Mouse (Mus musculus) limb, embryonic 13.5 days (tissue): ENCODE measurements around the gene Nog. TPM values are rescaled to one million over a fixed set of nuclear protein-coding genes. Genes with fewer than 3 reads are reported as not detected.

Experiments used
- ATAC-seq: fragments of 200-750 bp; cut with Nextera tagmentation; 2 replicates; pipeline ENCODE4 v1.8.0; 2017; ENCODE audit warnings: low read depth, moderate number of reproducible peaks, moderate TSS enrichment; ENCODE audit not compliant: low FRiP score
- H3K27ac ChIP-seq: fragments of 300-500 bp; sonication (generic); 2 replicates; pipeline ENCODE4 v1.5.1; 2015; ENCODE audit warnings: inconsistent platforms, mild to moderate bottlenecking, moderate library complexity
- H3K27me3 ChIP-seq: fragments of 300-500 bp; sonication (generic); 2 replicates; pipeline ENCODE4 v1.6.1; 2015; ENCODE audit warnings: mild to moderate bottlenecking, inconsistent platforms
- H3K36me3 ChIP-seq: fragments of 300-500 bp; sonication (generic); 2 replicates; pipeline ENCODE4 v1.6.1; 2015; ENCODE audit warnings: inconsistent platforms, mild to moderate bottlenecking, moderate library complexity
- H3K4me1 ChIP-seq: fragments of 300-500 bp; sonication (generic); 2 replicates; pipeline ENCODE4 v1.6.1; 2015; ENCODE audit warnings: inconsistent platforms
- H3K4me2 ChIP-seq: fragments of 300-500 bp; sonication (generic); replicated peaks from 2 replicates; pipeline ENCODE4 v1.6.1; 2015; ENCODE audit warnings: inconsistent platforms, mild to moderate bottlenecking, moderate library complexity
- H3K4me3 ChIP-seq: fragments of 300-500 bp; sonication (generic); 2 replicates; pipeline ENCODE4 v1.5.1; 2015; ENCODE audit warnings: moderate library complexity, mild to moderate bottlenecking, inconsistent platforms
- H3K9ac ChIP-seq: fragments of 300-500 bp; sonication (generic); 2 replicates; pipeline ENCODE4 v1.6.1; 2015; ENCODE audit warnings: mild to moderate bottlenecking, inconsistent platforms
- H3K9me3 ChIP-seq: fragments of 300-500 bp; sonication (generic); 2 replicates; pipeline ENCODE4 v1.6.1; 2016; ENCODE audit warnings: inconsistent platforms
- WGBS: fragments of 180-500 bp; shearing (Covaris S2); methylation state at CpG from one replicate; pipeline ENCODE4 v1.1.7; 2015; 5-methylcytosine and 5-hydroxymethylcytosine counted together
- polyA plus RNA-seq: library from polyadenylated mRNA; unstranded; fragments of >200 nt; fragmentation: Nextera tagmentation; extraction: Ambion mirVana; gene quantifications from 2 replicates; pipeline ENCODE4 v1.2.1, GENCODE M21; 2015

The Nog gene
- polyA plus RNA-seq, 1 experiment from 2014 or later = 8.5 TPM

DNA sequence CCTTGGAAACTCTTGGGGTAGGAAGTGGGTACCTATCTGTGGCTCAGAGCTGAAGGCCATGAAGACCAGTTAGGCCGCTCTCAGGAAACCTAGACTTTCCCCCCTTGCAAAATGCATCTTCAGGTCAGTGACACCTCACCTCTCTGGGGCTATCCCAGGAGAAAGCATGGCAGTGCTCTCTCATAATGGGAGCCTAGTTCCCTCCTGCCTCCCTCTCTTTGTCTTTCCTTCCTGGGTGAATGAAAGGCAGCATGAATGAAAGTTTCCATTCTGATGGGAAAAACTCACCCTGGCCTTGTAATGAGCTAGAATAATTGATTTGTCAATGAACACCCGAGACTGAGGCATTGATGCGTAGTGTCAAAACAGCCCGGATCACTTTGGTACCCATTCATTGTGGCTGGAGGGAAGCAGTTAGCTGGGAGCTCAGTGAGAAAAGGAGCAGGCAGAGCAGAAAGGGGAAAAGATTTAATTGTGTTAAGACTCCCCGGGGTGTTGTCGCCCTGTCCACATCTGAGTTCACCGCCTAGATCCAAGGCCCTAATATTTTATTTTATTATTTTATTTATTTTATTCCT, 42.7 kb downstream of the Nog start:
- Histone ChIP-seq H3K27me3 (no peaks in the 10 kb centered on the region; the same call in 1 of the 2 replicates), H3K4me2 (no peak overlapping the region), H3K9ac (no peak overlapping the region), H3K4me3 (no peak overlapping the region), H3K4me1 (peaks cover 8% of the 10 kb centered on the region; the same call in 1 of the 2 replicates), H3K27ac (no peak overlapping the region), H3K9me3 (no peaks in the 10 kb centered on the region), H3K36me3 (no peaks in the 10 kb centered on the region)
- 89% methylated on average over 7 of the region's 7 CpGs for WGBS
- ATAC-seq = no peak

DNA sequence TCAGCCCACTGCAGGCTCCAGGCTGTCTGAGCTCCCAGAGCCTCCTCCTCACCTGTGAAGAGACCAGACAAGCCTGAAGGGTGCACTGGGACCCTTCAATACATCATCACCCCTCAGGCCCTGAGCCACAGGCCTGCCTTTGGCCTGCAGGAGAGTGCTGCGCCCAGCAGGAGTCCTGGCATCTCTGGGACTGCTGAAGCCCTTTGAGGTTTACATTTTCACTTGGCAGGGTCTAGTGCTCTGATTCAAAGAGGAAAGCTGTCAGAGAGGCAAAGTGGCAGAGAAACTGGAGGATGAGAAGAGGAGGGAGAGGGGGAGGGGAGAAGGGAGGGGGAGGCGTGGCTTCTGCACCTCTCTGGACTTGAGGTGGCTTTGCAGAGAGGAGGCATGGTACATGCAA, 44.2 kb downstream of the Nog start:
- Histone ChIP-seq H3K27ac (no peak overlapping the region), H3K4me3 (no peak overlapping the region), H3K36me3 (no peaks in the 10 kb centered on the region), H3K9ac (no peak overlapping the region), H3K4me2 (no peak overlapping the region), H3K4me1 (no peaks in the 10 kb centered on the region), H3K27me3 (no peaks in the 10 kb centered on the region; the same call in 1 of the 2 replicates), H3K9me3 (no peaks in the 10 kb centered on the region)
- WGBS = 52% methylated on average over 2 of the region's 2 CpGs
- ATAC-seq = no peak

DNA sequence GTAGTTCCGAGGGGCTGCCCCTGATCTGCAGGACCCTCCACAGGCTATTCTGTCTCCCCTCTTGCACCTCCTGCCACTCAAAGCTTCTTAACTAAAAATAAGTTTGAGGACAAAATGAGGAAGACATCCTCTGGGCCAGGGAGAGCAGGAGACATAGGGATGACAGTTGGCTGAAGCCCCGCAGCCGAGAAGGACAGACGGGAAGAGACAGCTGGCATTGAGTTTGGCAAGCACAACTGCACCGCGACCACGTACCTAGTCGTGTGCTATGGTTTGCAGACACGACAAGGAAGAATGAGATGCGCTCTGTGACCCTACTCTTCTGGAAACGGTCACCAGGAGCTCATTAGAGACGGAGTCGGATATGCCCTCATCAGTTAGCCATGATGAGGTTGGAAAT, 48.2 kb downstream of the Nog start:
- no peak overlapping the region for H3K4me2 ChIP-seq
- no peak overlapping the region for H3K27ac ChIP-seq
- no peak overlapping the region for H3K4me3 ChIP-seq
- H3K4me1 ChIP-seq = no peaks in the 10 kb centered on the region
- H3K27me3 ChIP-seq = no peaks in the 10 kb centered on the region; the same call in 1 of the 2 replicates
- no peaks in the 10 kb centered on the region for H3K9me3 ChIP-seq
- H3K9ac ChIP-seq = no peak overlapping the region
- WGBS = 86% methylated on average over 13 of the region's 13 CpGs
- no peak for ATAC-seq
- H3K36me3 ChIP-seq = no peaks in the 10 kb centered on the region

Other genes with a start within 250 kb of the Nog start
- gene Dgke, start 235.5 kb downstream of the Nog start, polyA plus RNA-seq = 4.3 and 4.5 TPM in 2 replicates
- gene Gm525, start 228.5 kb downstream of the Nog start, polyA plus RNA-seq = 1.1 and 1.6 TPM in 2 replicates